Mouse (Mus musculus) lung, postnatal 0 days (tissue): ENCODE results near the gene Bnc1. TPM values are rescaled to one million over a fixed set of nuclear protein-coding genes. Genes with fewer than 3 reads are reported as not detected.

Experiments used
- ATAC-seq: fragments of 200-750 bp; cut with Nextera tagmentation; 2 replicates; pipeline ENCODE4 v1.8.0; 2017; ENCODE audit warnings: moderate library complexity
- DNase-seq: peaks from one replicate; pipeline ENCODE4 v3.0.0-alpha.2; 2016; ENCODE audit warnings: low spot score
- H3K27ac ChIP-seq: fragments of 300-500 bp; sonication (generic); 2 replicates; pipeline ENCODE4 v1.5.1; 2014; ENCODE audit warnings: antibody characterized with exemption, mild to moderate bottlenecking, low read length, mixed read lengths
- H3K27me3 ChIP-seq: fragments of 300-500 bp; sonication (generic); replicated peaks from 2 replicates; pipeline ENCODE4 v1.6.1; 2014; ENCODE audit warnings: low read length, mixed read lengths; ENCODE audit not compliant: insufficient read depth
- H3K36me3 ChIP-seq: fragments of 300-500 bp; sonication (generic); 2 replicates; pipeline ENCODE4 v1.6.1; 2014; ENCODE audit warnings: low read length, mixed read lengths; ENCODE audit not compliant: insufficient read depth
- H3K4me1 ChIP-seq: fragments of 300-500 bp; sonication (generic); 2 replicates; pipeline ENCODE4 v1.6.1; 2014; ENCODE audit warnings: antibody characterized with exemption, low read depth, low read length, mixed read lengths; ENCODE audit not compliant: insufficient read depth
- H3K4me2 ChIP-seq: fragments of 300-500 bp; sonication (generic); replicated peaks from 2 replicates; pipeline ENCODE4 v1.6.1; 2014; ENCODE audit warnings: low read depth, mild to moderate bottlenecking, low read length, moderate library complexity, mixed read lengths
- H3K4me3 ChIP-seq: fragments of 300-500 bp; sonication (generic); 2 replicates; pipeline ENCODE4 v1.5.1; 2014; ENCODE audit warnings: low read depth, low read length
- H3K9ac ChIP-seq: fragments of 300-500 bp; sonication (generic); replicated peaks from 2 replicates; pipeline ENCODE4 v1.6.1; 2014; ENCODE audit warnings: low read depth, mild to moderate bottlenecking
- H3K9me3 ChIP-seq: fragments of 300-500 bp; sonication (generic); 2 replicates; pipeline ENCODE4 v1.6.1; 2016; ENCODE audit warnings: low read length, mixed read lengths
- CTCF ChIP-seq: IDR thresholded peaks from 2 replicates; pipeline ENCODE4 v1.5.1; 2016; ENCODE audit warnings: antibody characterized with exemption, mild to moderate bottlenecking
- EP300 ChIP-seq: IDR thresholded peaks from 2 replicates; pipeline ENCODE4 v1.6.1; 2016; ENCODE audit warnings: antibody characterized with exemption, mild to moderate bottlenecking, control low read depth
- WGBS: fragments of 180-500 bp; shearing (Covaris S2); extraction: QIAGEN DNeasy Blood & Tissue Kit; methylation state at CpG from one replicate; pipeline ENCODE4 v1.1.7; 2014; 5-methylcytosine and 5-hydroxymethylcytosine counted together
- polyA plus RNA-seq: library from polyadenylated mRNA; unstranded; fragments of >200 nt; fragmentation: Nextera tagmentation; extraction: Ambion mirVana; gene quantifications from 2 replicates; pipeline ENCODE4 v1.2.1, GENCODE M21; 2015

Gene Bnc1
- polyA plus RNA-seq, 1 experiment from 2014 or later: 0.61 TPM

- DNase-seq: peak; percentile 9
- no peak overlapping the region for H3K4me2 ChIP-seq
- 0 out of 2 replicates have a peak, but pooled peaks cover 2% of the 10 kb centered on the region for H3K27me3 ChIP-seq
- 62% methylated on average over 6 of the region's 6 CpGs for WGBS
- H3K27ac ChIP-seq: no peak overlapping the region
- TF ChIP-seq CTCF (no peak), EP300 (no peak)
- H3K36me3 ChIP-seq: no peaks in the 10 kb centered on the region
- ATAC-seq: no peak
- no peak overlapping the region for H3K4me3 ChIP-seq
- no peak overlapping the region for H3K9ac ChIP-seq
- no peaks in the 10 kb centered on the region for H3K9me3 ChIP-seq
- H3K4me1 ChIP-seq: no peaks in the 10 kb centered on the region
These were observed 8.4 kb downstream of the Bnc1 start for GRCm38 (mm10) chr7:81983651-81984050.

GRCm38 (mm10) chr7:81978304-81978703 is 13.8 kb downstream of the Bnc1 start:
- TF ChIP-seq CTCF: no peak
- no peak for TF ChIP-seq EP300
- DNase-seq: no peak
- Histone ChIP-seq H3K27ac (no peak overlapping the region), H3K4me1 (no peaks in the 10 kb centered on the region), H3K27me3 (no peaks in the 10 kb centered on the region), H3K4me2 (no peak overlapping the region), H3K9me3 (no peaks in the 10 kb centered on the region), H3K36me3 (no peaks in the 10 kb centered on the region), H3K4me3 (no peak overlapping the region), H3K9ac (no peak overlapping the region)
- no peak for ATAC-seq
- 60% methylated on average over 8 of the region's 8 CpGs for WGBS

- 75% methylated on average over 10 of the region's 10 CpGs for WGBS
- TF ChIP-seq EP300 (no peak), CTCF (no peak)
- no peak overlapping the region for H3K4me3 ChIP-seq
These were observed 17.5 kb downstream of the Bnc1 start for GRCm38 (mm10) chr7:81974616-81975015.

GRCm38 (mm10) chr7:81973939-81974338 is 18.2 kb downstream of the Bnc1 start:
- Histone ChIP-seq H3K9me3 (no peaks in the 10 kb centered on the region), H3K27me3 (no peaks in the 10 kb centered on the region), H3K4me1 (no peaks in the 10 kb centered on the region), H3K27ac (no peak overlapping the region), H3K9ac (no peak overlapping the region), H3K36me3 (no peaks in the 10 kb centered on the region), H3K4me3 (no peak overlapping the region), H3K4me2 (no peak overlapping the region)
- WGBS: 89% methylated on average over 12 of the region's 12 CpGs
- ATAC-seq (no peak), DNase-seq (no peak)
- TF ChIP-seq CTCF: no peak
- TF ChIP-seq EP300: no peak

More at GRCm38 (mm10) chr7:81974616-81975015, 17.5 kb downstream of the Bnc1 start:
- H3K4me2 ChIP-seq: no peak overlapping the region
- H3K9me3 ChIP-seq: no peaks in the 10 kb centered on the region
- ATAC-seq (no peak), DNase-seq (no peak)
- no peak overlapping the region for H3K9ac ChIP-seq
- no peak overlapping the region for H3K27ac ChIP-seq
- H3K36me3 ChIP-seq: no peaks in the 10 kb centered on the region
- H3K27me3 ChIP-seq: no peaks in the 10 kb centered on the region
- no peaks in the 10 kb centered on the region for H3K4me1 ChIP-seq

- DNase-seq: no peak
- H3K9me3 ChIP-seq: no peaks in the 10 kb centered on the region
- no peak overlapping the region for H3K4me2 ChIP-seq
- no peak for ATAC-seq
- TF ChIP-seq CTCF (no peak), EP300 (no peak)
- no peaks in the 10 kb centered on the region for H3K4me1 ChIP-seq
- no peak overlapping the region for H3K9ac ChIP-seq
- H3K36me3 ChIP-seq: no peaks in the 10 kb centered on the region
- no peak overlapping the region for H3K4me3 ChIP-seq
- no peaks in the 10 kb centered on the region for H3K27me3 ChIP-seq
- 89% methylated on average over 5 of the region's 5 CpGs for WGBS
- no peak overlapping the region for H3K27ac ChIP-seq
These were observed 18.8 kb downstream of the Bnc1 start for GRCm38 (mm10) chr7:81973339-81973738.

- Histone ChIP-seq H3K27ac (no peak overlapping the region), H3K36me3 (no peaks in the 10 kb centered on the region), H3K4me3 (no peak overlapping the region), H3K9me3 (no peaks in the 10 kb centered on the region), H3K9ac (no peak overlapping the region), H3K27me3 (no peaks in the 10 kb centered on the region), H3K4me2 (no peak overlapping the region), H3K4me1 (no peaks in the 10 kb centered on the region)
- no peak for DNase-seq
- ATAC-seq: no peak
- TF ChIP-seq EP300 (no peak), CTCF (no peak)
- WGBS: 75% methylated on average over 6 of the region's 6 CpGs
These were observed 23.1 kb downstream of the Bnc1 start for GRCm38 (mm10) chr7:81968975-81969374.

GRCm38 (mm10) chr7:81968451-81968850 is 23.6 kb downstream of the Bnc1 start:
- no peak for TF ChIP-seq EP300
- no peak for TF ChIP-seq CTCF
- WGBS: 71% methylated on average over 4 of the region's 4 CpGs
- no peaks in the 10 kb centered on the region for H3K4me1 ChIP-seq
- H3K27me3 ChIP-seq: no peaks in the 10 kb centered on the region
- H3K9ac ChIP-seq: no peak overlapping the region
- DNase-seq (no peak), ATAC-seq (no peak)
- no peak overlapping the region for H3K4me3 ChIP-seq
- H3K27ac ChIP-seq: no peak overlapping the region
- H3K9me3 ChIP-seq: no peaks in the 10 kb centered on the region
- H3K4me2 ChIP-seq: no peak overlapping the region
- no peaks in the 10 kb centered on the region for H3K36me3 ChIP-seq
